Mouse (Mus musculus): ENCODE results near the gene St3gal4. TPM values are rescaled to one million over a fixed set of nuclear protein-coding genes. Genes with fewer than 3 reads are reported as not detected.

St3gal4 gene
- total and polyA plus RNA-seq, 3 experiments: 6.2 to 9.3 (median 8.8) TPM

DNA sequence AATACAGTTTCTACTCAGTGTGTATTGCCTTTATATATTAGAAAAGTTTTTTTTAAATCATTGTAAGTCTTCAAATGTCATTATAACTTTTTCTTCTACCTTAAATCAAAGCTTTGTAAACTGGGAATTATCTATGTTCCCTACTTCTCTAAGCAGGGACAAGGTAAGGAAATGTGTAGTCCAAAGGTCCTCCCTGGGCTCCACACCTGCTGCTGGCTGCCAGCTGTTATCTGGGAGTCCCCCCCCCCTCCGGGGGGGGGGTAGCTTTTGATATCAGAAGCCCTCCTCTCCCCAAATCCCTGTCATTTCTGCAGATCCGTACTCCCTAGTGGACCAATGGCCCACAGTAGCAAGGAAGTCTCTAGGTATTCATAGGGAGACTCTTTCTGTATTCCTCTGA lies 13.6 kb downstream of the St3gal4 start (continued):
- no peak for TF ChIP-seq GABPA (IDR thresholded peaks at IDR 0.05; ENCODE audit: insufficient replicate concordance, low read depth, low read length)

DNA sequence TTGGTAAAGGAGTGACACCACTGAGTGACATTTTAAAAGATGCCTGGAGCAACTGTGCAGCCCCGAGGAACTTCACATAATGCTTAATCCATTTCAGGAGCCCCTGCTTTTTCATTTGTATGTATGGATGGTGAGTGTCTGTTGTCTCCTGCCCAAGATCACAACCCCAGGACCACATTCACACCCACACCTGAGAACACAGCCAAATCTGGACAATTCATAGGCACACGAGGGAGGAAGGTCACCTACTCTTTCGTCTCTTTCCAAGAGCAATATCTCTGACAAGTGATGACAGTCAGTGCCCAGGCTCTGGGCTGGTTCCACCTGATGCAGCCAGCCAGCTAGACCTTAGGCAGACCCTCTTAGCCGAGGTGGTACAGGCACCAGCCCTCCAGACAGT lies 14.4 kb downstream of the St3gal4 start:
- H3K4me3 ChIP-seq (replicated peaks in 1 of 3; ENCODE audit: low read depth in 2 of 3, low read length in 2 of 3, poor library complexity in 1 of 3): no peak overlapping the region
- no peaks in the 10 kb centered on the region for H3K9me3 ChIP-seq (replicated peaks; ENCODE audit: low read length)
- H3K9ac ChIP-seq (ENCODE audit: insufficient read depth, low read depth): no peak overlapping the region
- no peaks in the 10 kb centered on the region for H3K27me3 ChIP-seq (replicated peaks)
- H3K4me1 ChIP-seq (ENCODE audit: control insufficient read depth in 1 of 2, insufficient read depth in 2 of 2): peaks cover 3 to 33% of the 10 kb centered on the region in 2 experiments
- no peak overlapping the region for H3K27ac ChIP-seq (ENCODE audit: insufficient read depth, low read depth)
- TF ChIP-seq ZKSCAN1 (IDR thresholded peaks at IDR 0.05; ENCODE audit: borderline replicate concordance, low read depth, low read length): no peak
- TF ChIP-seq POLR2A (IDR thresholded peaks at IDR 0.05; ENCODE audit: low read depth, low read length): no peak
- TF ChIP-seq TBP (conservative IDR thresholded peaks at IDR 0.05; ENCODE audit: low read depth, low read length): no peak
- no peak for TF ChIP-seq UBTF (IDR thresholded peaks at IDR 0.05; ENCODE audit: low read depth, low read length)
- no peak for TF ChIP-seq MAX (IDR thresholded peaks at IDR 0.05; ENCODE audit: low read length)
- no peak for TF ChIP-seq MEF2A (IDR thresholded peaks at IDR 0.05; ENCODE audit: borderline replicate concordance, low read depth, low read length)
- no peak for TF ChIP-seq RAD21 (IDR thresholded peaks at IDR 0.05; ENCODE audit: low read depth, low read length)
- TF ChIP-seq ELF1 (IDR thresholded peaks at IDR 0.05; ENCODE audit: low read depth, low read length): no peak
- TF ChIP-seq CTCF (conservative IDR thresholded peaks at IDR 0.05 in 1 of 2, IDR thresholded peaks at IDR 0.05 in 1 of 2; ENCODE audit: low read depth in 2 of 2, low read length in 2 of 2): no peak
- TF ChIP-seq ETS1 (conservative IDR thresholded peaks at IDR 0.05; ENCODE audit: low read depth, low read length): no peak
- TF ChIP-seq RCOR1 (conservative IDR thresholded peaks at IDR 0.05; ENCODE audit: low read depth, low read length): no peak
- TF ChIP-seq SIN3A (IDR thresholded peaks at IDR 0.05; ENCODE audit: low read length): no peak
- TF ChIP-seq JUN (IDR thresholded peaks at IDR 0.05; ENCODE audit: insufficient read depth, low read depth, low read length): no peak
- no peak for TF ChIP-seq BHLHE40 (IDR thresholded peaks at IDR 0.05; ENCODE audit: low read depth, low read length)
- no peak for TF ChIP-seq CHD1 (IDR thresholded peaks at IDR 0.05; ENCODE audit: low read depth, low read length)
- no peak for TF ChIP-seq GABPA (IDR thresholded peaks at IDR 0.05; ENCODE audit: insufficient replicate concordance, low read depth, low read length)
- no peak for TF ChIP-seq NELFE (IDR thresholded peaks at IDR 0.05; ENCODE audit: low read depth, low read length)
- TF ChIP-seq ZNF384 (IDR thresholded peaks at IDR 0.05; ENCODE audit: low read depth, low read length): no peak
- TF ChIP-seq MXI1 (IDR thresholded peaks at IDR 0.05; ENCODE audit: low read depth, low read length): no peak
- in situ Hi-C loops (cut with MboI; ENCODE audit: low pct_ligation_motif_present, low pct_unique_long_range_greater_than_20kb, low sequenced_read_pairs) (no loop called here), dilution Hi-C loops (cut with MboI; ENCODE audit: extremely low pct_ligation_motif_present, extremely low pct_unique_long_range_greater_than_20kb, low sequenced_read_pairs) (no loop called here)
- peaks cover 0 to 3% of the 10 kb centered on the region in 2 experiments for H3K36me3 ChIP-seq (replicated peaks in 1 of 2; ENCODE audit: control insufficient read depth in 1 of 2, insufficient read depth in 1 of 2, low read length in 1 of 2)
- H3K79me2 ChIP-seq (replicated peaks; ENCODE audit: control insufficient read depth, extremely low read depth, insufficient read depth, poor library complexity, severe bottlenecking): no peaks in the 10 kb centered on the region
- DNase-seq (ENCODE audit: extremely low read depth): no peak
- H3K4me2 ChIP-seq (ENCODE audit: insufficient read depth, low read depth, poor library complexity, severe bottlenecking): no peak overlapping the region

DNA sequence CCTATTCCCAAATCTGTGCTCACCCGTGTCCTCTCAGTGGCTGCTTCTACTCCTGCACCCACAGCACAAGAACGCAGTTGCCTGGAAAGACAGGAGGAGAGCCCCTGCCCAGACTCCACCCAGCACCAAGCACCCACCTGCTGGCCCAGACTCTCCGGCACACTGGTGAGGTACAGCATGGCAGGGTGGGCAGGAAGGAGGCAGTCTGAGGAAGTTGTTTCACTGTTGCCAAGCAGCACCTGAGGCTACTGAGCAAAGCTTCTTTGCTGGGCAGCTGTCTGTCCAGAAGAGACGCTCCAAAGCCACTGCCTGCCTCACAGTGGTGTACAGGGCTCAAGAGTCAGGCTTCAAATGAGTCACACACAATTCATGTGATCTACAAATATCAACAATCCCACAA lies 20.3 kb downstream of the St3gal4 start:
- no peak overlapping the region for H3K9ac ChIP-seq (ENCODE audit: insufficient read depth, low read depth)
- H3K36me3 ChIP-seq (replicated peaks in 1 of 2; ENCODE audit: control insufficient read depth in 1 of 2, insufficient read depth in 1 of 2, low read length in 1 of 2): peaks cover 0 to 3% of the 10 kb centered on the region in 2 experiments
- dilution Hi-C loops (cut with MboI; ENCODE audit: extremely low pct_ligation_motif_present, extremely low pct_unique_long_range_greater_than_20kb, low sequenced_read_pairs): no loop called here
- no peaks in the 10 kb centered on the region for H3K27me3 ChIP-seq (replicated peaks)
- peaks cover 3 to 14% of the 10 kb centered on the region in 2 experiments for H3K4me1 ChIP-seq (ENCODE audit: control insufficient read depth in 1 of 2, insufficient read depth in 2 of 2)
- in situ Hi-C loops (cut with MboI; ENCODE audit: low pct_ligation_motif_present, low pct_unique_long_range_greater_than_20kb, low sequenced_read_pairs): no loop called here
- no peaks in the 10 kb centered on the region for H3K9me3 ChIP-seq (replicated peaks; ENCODE audit: low read length)
- no peak for TF ChIP-seq TBP (conservative IDR thresholded peaks at IDR 0.05; ENCODE audit: low read depth, low read length)
- TF ChIP-seq CTCF (conservative IDR thresholded peaks at IDR 0.05 in 1 of 2, IDR thresholded peaks at IDR 0.05 in 1 of 2; ENCODE audit: low read depth in 2 of 2, low read length in 2 of 2): no peak
- TF ChIP-seq POLR2A (IDR thresholded peaks at IDR 0.05; ENCODE audit: low read depth, low read length): no peak
- no peak for TF ChIP-seq MXI1 (IDR thresholded peaks at IDR 0.05; ENCODE audit: low read depth, low read length)
- no peak for TF ChIP-seq TCF12 (IDR thresholded peaks at IDR 0.05; ENCODE audit: low read depth, low read length)
- TF ChIP-seq MAX (IDR thresholded peaks at IDR 0.05; ENCODE audit: low read length): no peak
- no peak for TF ChIP-seq ZMIZ1 (IDR thresholded peaks at IDR 0.05; ENCODE audit: low read depth, low read length)
- no peak for TF ChIP-seq JUN (IDR thresholded peaks at IDR 0.05; ENCODE audit: insufficient read depth, low read depth, low read length)
- no peak for TF ChIP-seq ELF1 (IDR thresholded peaks at IDR 0.05; ENCODE audit: low read depth, low read length)
- TF ChIP-seq MEF2A (IDR thresholded peaks at IDR 0.05; ENCODE audit: borderline replicate concordance, low read depth, low read length): no peak
- no peak for TF ChIP-seq MYC (IDR thresholded peaks at IDR 0.05; ENCODE audit: low read depth, low read length)
- TF ChIP-seq JUND (conservative IDR thresholded peaks at IDR 0.05; ENCODE audit: low read depth, low read length): no peak
- no peak for TF ChIP-seq CHD2 (IDR thresholded peaks at IDR 0.05; ENCODE audit: low read length)
- no peak for TF ChIP-seq POLR2AphosphoS2 (IDR thresholded peaks at IDR 0.05; ENCODE audit: low read depth, low read length)
- no peak overlapping the region for H3K4me3 ChIP-seq (replicated peaks in 1 of 3; ENCODE audit: low read depth in 2 of 3, low read length in 2 of 3, poor library complexity in 1 of 3)
- no peak for DNase-seq (ENCODE audit: extremely low read depth)
- no peak overlapping the region for H3K4me2 ChIP-seq (ENCODE audit: insufficient read depth, low read depth, poor library complexity, severe bottlenecking)
- H3K79me2 ChIP-seq (replicated peaks; ENCODE audit: control insufficient read depth, extremely low read depth, insufficient read depth, poor library complexity, severe bottlenecking): no peaks in the 10 kb centered on the region
- no peak overlapping the region for H3K27ac ChIP-seq (ENCODE audit: insufficient read depth, low read depth)
